8 mouse cellular contexts compared by ENCODE assay signal in genomic region chr6:118379451-118380167, GRCm38 (mm10). TPM values are rescaled to one million over a fixed set of nuclear protein-coding genes. Genes with fewer than 3 reads are reported as not detected.
A peak's percentile ranks its signal among the peaks of the same experiment; 100 is the strongest.
DNase-seq lines count a peak whose midpoint lies in the region; ATAC-seq and TF ChIP-seq lines count a peak whose summit lies in the region.

No protein-coding gene starts in this region.

- no peak for TF ChIP-seq POLR2A in MEL (IDR thresholded peaks at IDR 0.05; ENCODE audit: control insufficient read depth in 1 of 2, insufficient read depth in 1 of 2, low read depth in 1 of 2, low read length in 2 of 2, poor library complexity in 1 of 2)

- H3K27ac ChIP-seq in MEL (ENCODE audit: control insufficient read depth, low read depth, low read length) = no peak overlapping the region
- H3K27ac ChIP-seq in forebrain, postnatal 0 days (ENCODE audit: low read depth, low read length) = no peak overlapping the region

- peak; percentile 94 for ATAC-seq in forebrain, postnatal 0 days
- ATAC-seq in hematopoietic stem cell, adult 5-6 weeks (replicated peaks in 1 of 2; ENCODE audit: insufficient read depth in 1 of 2, low FRiP score in 2 of 2, low TSS enrichment in 1 of 2, low read depth in 1 of 2, poor library complexity in 2 of 2, severe bottlenecking in 2 of 2) = peak; percentile 56 to 63
- ATAC-seq in activated CD4-positive, CD25-positive, alpha-beta regulatory T cell, adult 4 months = no peak

- no peak for TF ChIP-seq EP300 in MEL (IDR thresholded peaks at IDR 0.05; ENCODE audit: low read depth in 1 of 2, low read length in 2 of 2)

- peaks cover 5 to 15% of the 10 kb centered on the region in 2 experiments; a peak in 3 of 4 replicates for H3K36me3 ChIP-seq in MEL (ENCODE audit: control insufficient read depth in 1 of 2, insufficient read depth in 2 of 2, low read length in 2 of 2)
- peaks cover 22% of the 10 kb centered on the region for H3K36me3 ChIP-seq in forebrain, postnatal 0 days (ENCODE audit: insufficient read depth)

- H3K9me3 ChIP-seq in MEL (replicated peaks; ENCODE audit: insufficient read depth, low read length) = no peaks in the 10 kb centered on the region
- no peaks in the 10 kb centered on the region for H3K9me3 ChIP-seq in forebrain, postnatal 0 days (ENCODE audit: low read length)

- no peak overlapping the region for H3K4me3 ChIP-seq in MEL (ENCODE audit: control insufficient read depth in 1 of 2, insufficient read depth in 1 of 2, low read depth in 2 of 2, low read length in 2 of 2)
- H3K4me3 ChIP-seq in forebrain, postnatal 0 days (ENCODE audit: low read depth, low read length) = no peak overlapping the region

- peaks cover 0 to 16% of the 10 kb centered on the region in 2 experiments; a peak in 3 of 4 replicates for H3K4me1 ChIP-seq in MEL (ENCODE audit: control insufficient read depth in 1 of 2, insufficient read depth in 2 of 2, low read length in 2 of 2)
- no peaks in the 10 kb centered on the region for H3K4me1 ChIP-seq in forebrain, postnatal 0 days (ENCODE audit: insufficient read depth)

- TF ChIP-seq CTCF in MEL (IDR thresholded peaks at IDR 0.05 in 2 of 3, conservative IDR thresholded peaks at IDR 0.05 in 1 of 3; ENCODE audit: control insufficient read depth in 1 of 3, insufficient read depth in 1 of 3, low read depth in 2 of 3, low read length in 3 of 3, poor library complexity in 1 of 3, severe bottlenecking in 1 of 3) = peak; percentile 90 to 97 (median 90)
- peak; percentile 96 for TF ChIP-seq CTCF in forebrain, postnatal 0 days (IDR thresholded peaks at IDR 0.05; ENCODE audit: low read depth)

- no peaks in the 10 kb centered on the region for H3K27me3 ChIP-seq in MEL (ENCODE audit: control insufficient read depth in 1 of 2, insufficient read depth in 2 of 2, low read length in 2 of 2)
- no peaks in the 10 kb centered on the region for H3K27me3 ChIP-seq in forebrain, postnatal 0 days (ENCODE audit: insufficient read depth, low read length)

- 32% methylated on average over 20 of the region's 20 CpGs for WGBS in forebrain, postnatal 0 days

- TF ChIP-seq RAD21 in MEL (IDR thresholded peaks at IDR 0.05; ENCODE audit: low read depth, low read length) = peak; percentile 81

- no peaks in the 10 kb centered on the region for H3K79me2 ChIP-seq in MEL (ENCODE audit: control insufficient read depth, insufficient read depth, low read length, poor library complexity)

- peak overlapping the region; percentile 37 for H3K4me2 ChIP-seq in forebrain, postnatal 0 days (ENCODE audit: low read depth)

- H3K9ac ChIP-seq in MEL (ENCODE audit: control insufficient read depth, low read depth, low read length, poor library complexity, severe bottlenecking) = no peak overlapping the region
- peak overlapping the region; percentile 28; the same call in 1 of the 2 replicates for H3K9ac ChIP-seq in forebrain, postnatal 0 days

- peak; percentile 76 for DNase-seq in MEL (ENCODE audit: low read depth, low spot score)
- peak; percentile 24 for DNase-seq in c-Kit-positive CD71-positive TER-119-negative erythroid progenitor cells, embryonic 14.5 days (ENCODE audit: low read depth)
- peak; percentile 89 for DNase-seq in forebrain, postnatal 0 days
- peak; percentile 91 to 93 for DNase-seq in layer of hippocampus, postnatal 10 days (ENCODE audit: low spot score in 2 of 2)
- peak; percentile 80 for DNase-seq in lung, postnatal 10 days
- peak; percentile 74 for DNase-seq in retina, postnatal 7 days (ENCODE audit: low read depth, low spot score)

TF ChIP-seq in MEL, 35 proteins besides CTCF, POLR2A, EP300 and RAD21:
- peak; percentile 71 for TF ChIP-seq SMC3 (IDR thresholded peaks at IDR 0.05; ENCODE audit: low read depth, low read length)
- peak; percentile 46; the same call in 1 of the 2 replicates for TF ChIP-seq ZC3H11A (IDR thresholded peaks at IDR 0.05; ENCODE audit: low read depth, low read length)
- no peak for TF ChIP-seq CHD2 (IDR thresholded peaks at IDR 0.05; ENCODE audit: low read length)

RNA-seq across cellular contexts. Expression of gene Bms1, which starts 39.7 kb away (rescaled TPM):
- 95.3 and 100 TPM in 2 replicates for total RNA-seq in MEL (2012; rRNA removed)
- 100 to 1,000 TPM; 109 to 384 TPM for polyA plus RNA-seq in MEL (2012; ENCODE audit: insufficient read depth in 1 of 2, insufficient read length in 2 of 2, low read depth in 1 of 2, low replicate concordance in 2 of 2, missing spikeins in 1 of 2)
- 15.0 and 38.7 TPM in 2 replicates for total RNA-seq in forebrain, postnatal 0 days (2014; rRNA removed)
- polyA plus RNA-seq in forebrain, postnatal 0 days (2015; fragmentation: Nextera tagmentation; extraction: Ambion mirVana) = 8.5 and 10.5 TPM in 2 replicates
- total RNA-seq in hematopoietic stem cell, adult 5-6 weeks (2017) = 79.7 and 107 TPM in 2 replicates
- 10 to 100 TPM; 25.4 to 28.3 TPM for total RNA-seq in layer of hippocampus, postnatal 10 days (2021)
- polyA plus RNA-seq in activated CD4-positive, CD25-positive, alpha-beta regulatory T cell, adult 4 months (2017; shearing (Covaris generic)) = 10 to 100 TPM; 22.5 to 23.8 TPM

Comparison
In these comparisons a context has a peak if more than half of its experiments do, and no peak if none do; other contexts are left out.
1. DNase-seq: peak in every context shown above with its lines; median percentile 92 in layer of hippocampus, postnatal 10 days; 89 in forebrain, postnatal 0 days; 80 in lung, postnatal 10 days; 76 in MEL; 74 in retina, postnatal 7 days; 24 in c-Kit-positive CD71-positive TER-119-negative erythroid progenitor cells, embryonic 14.5 days.